Mouse (Mus musculus): Measurements from ENCODE around the gene Kin. TPM values are rescaled to one million over a fixed set of nuclear protein-coding genes. Genes with fewer than 3 reads are reported as not detected.
A peak's percentile ranks its signal among the peaks of the same experiment; 100 is the strongest.

Kin gene
- polyA plus RNA-seq, 1 experiment from 2014 or later: 34.0 TPM

- no peak overlapping the region for H3K4me2 ChIP-seq (replicated peaks; ENCODE audit: low read depth, low read length)
- no peak overlapping the region for H3K9ac ChIP-seq (replicated peaks; ENCODE audit: low read depth, low read length)
- 89% methylated on average over 4 of the region's 4 CpGs for WGBS
- ATAC-seq (ENCODE audit: insufficient number of reproducible peaks, insufficient read depth, low FRiP score, low read depth): no peak
- H3K4me1 ChIP-seq (ENCODE audit: control insufficient read depth, insufficient read depth, low read length): no peaks in the 10 kb centered on the region
- H3K27ac ChIP-seq (ENCODE audit: low read length): no peak overlapping the region
- no peaks in the 10 kb centered on the region for H3K9me3 ChIP-seq (ENCODE audit: control insufficient read depth, low read depth, low read length)
- no peak overlapping the region for H3K4me3 ChIP-seq (ENCODE audit: low read depth, low read length)
- H3K36me3 ChIP-seq (ENCODE audit: control insufficient read depth, insufficient read depth, low read length): no peaks in the 10 kb centered on the region
- no peaks in the 10 kb centered on the region for H3K27me3 ChIP-seq (ENCODE audit: control insufficient read depth, insufficient read depth, low read length)
Measured at GRCm38 (mm10) chr2:10126122-10126521, 45.7 kb downstream of the Kin start.

GRCm38 (mm10) chr2:10127471-10127870 is 47.1 kb downstream of the Kin start:
- no peak overlapping the region for H3K4me3 ChIP-seq (ENCODE audit: low read depth, low read length)
- WGBS: 86% methylated on average over 5 of the region's 5 CpGs
- H3K4me1 ChIP-seq (ENCODE audit: control insufficient read depth, insufficient read depth, low read length): no peaks in the 10 kb centered on the region
- H3K27ac ChIP-seq (ENCODE audit: low read length): no peak overlapping the region
- no peak overlapping the region for H3K9ac ChIP-seq (replicated peaks; ENCODE audit: low read depth, low read length)
- H3K36me3 ChIP-seq (ENCODE audit: control insufficient read depth, insufficient read depth, low read length): no peaks in the 10 kb centered on the region
- ATAC-seq (ENCODE audit: insufficient number of reproducible peaks, insufficient read depth, low FRiP score, low read depth): no peak
- no peaks in the 10 kb centered on the region for H3K27me3 ChIP-seq (ENCODE audit: control insufficient read depth, insufficient read depth, low read length)
- H3K4me2 ChIP-seq (replicated peaks; ENCODE audit: low read depth, low read length): no peak overlapping the region
- H3K9me3 ChIP-seq (ENCODE audit: control insufficient read depth, low read depth, low read length): no peaks in the 10 kb centered on the region

- Histone ChIP-seq H3K27me3 (ENCODE audit: control insufficient read depth, insufficient read depth, low read length) (no peaks in the 10 kb centered on the region), H3K4me1 (ENCODE audit: control insufficient read depth, insufficient read depth, low read length) (no peaks in the 10 kb centered on the region), H3K9me3 (ENCODE audit: control insufficient read depth, low read depth, low read length) (no peaks in the 10 kb centered on the region), H3K36me3 (ENCODE audit: control insufficient read depth, insufficient read depth, low read length) (no peaks in the 10 kb centered on the region), H3K27ac (ENCODE audit: low read length) (no peak overlapping the region), H3K4me2 (replicated peaks; ENCODE audit: low read depth, low read length) (no peak overlapping the region), H3K4me3 (ENCODE audit: low read depth, low read length) (no peak overlapping the region), H3K9ac (replicated peaks; ENCODE audit: low read depth, low read length) (no peak overlapping the region)
- no peak for ATAC-seq (ENCODE audit: insufficient number of reproducible peaks, insufficient read depth, low FRiP score, low read depth)
- WGBS: 70% methylated on average over 4 of the region's 4 CpGs
Measured at GRCm38 (mm10) chr2:10128571-10128970, 48.2 kb downstream of the Kin start.

GRCm38 (mm10) chr2:10130341-10130990 is 50.1 kb downstream of the Kin start:
- no peak overlapping the region for H3K4me3 ChIP-seq (ENCODE audit: low read depth, low read length)
- peak overlapping the region; percentile 59; the same call in 1 of the 2 replicates for H3K27ac ChIP-seq (ENCODE audit: low read length)
- no peaks in the 10 kb centered on the region for H3K27me3 ChIP-seq (ENCODE audit: control insufficient read depth, insufficient read depth, low read length)
- WGBS: 41% methylated on average over 8 of the region's 8 CpGs
- ATAC-seq (ENCODE audit: insufficient number of reproducible peaks, insufficient read depth, low FRiP score, low read depth): 0 out of 2 replicates have a peak, but pooled peaks have one; percentile 28
- H3K9ac ChIP-seq (replicated peaks; ENCODE audit: low read depth, low read length): no peak overlapping the region
- H3K9me3 ChIP-seq (ENCODE audit: control insufficient read depth, low read depth, low read length): no peaks in the 10 kb centered on the region
- H3K4me2 ChIP-seq (replicated peaks; ENCODE audit: low read depth, low read length): no peak overlapping the region
- no peaks in the 10 kb centered on the region for H3K4me1 ChIP-seq (ENCODE audit: control insufficient read depth, insufficient read depth, low read length)
- H3K36me3 ChIP-seq (ENCODE audit: control insufficient read depth, insufficient read depth, low read length): no peaks in the 10 kb centered on the region

- Histone ChIP-seq H3K36me3 (ENCODE audit: control insufficient read depth, insufficient read depth, low read length) (no peaks in the 10 kb centered on the region), H3K9me3 (ENCODE audit: control insufficient read depth, low read depth, low read length) (no peaks in the 10 kb centered on the region), H3K4me1 (ENCODE audit: control insufficient read depth, insufficient read depth, low read length) (no peaks in the 10 kb centered on the region), H3K4me2 (replicated peaks; ENCODE audit: low read depth, low read length) (no peak within 1 kb of the TSS), H3K4me3 (ENCODE audit: low read depth, low read length) (no peak within 1 kb of the TSS), H3K9ac (replicated peaks; ENCODE audit: low read depth, low read length) (no peak within 1 kb of the TSS), H3K27ac (ENCODE audit: low read length) (peak within 1 kb of the TSS; percentile 59; the same call in 1 of the 2 replicates), H3K27me3 (ENCODE audit: control insufficient read depth, insufficient read depth, low read length) (no peaks in the 10 kb centered on the region)
- WGBS: 80% methylated on average over 4 of the region's 4 CpGs
- no peak for ATAC-seq (ENCODE audit: insufficient number of reproducible peaks, insufficient read depth, low FRiP score, low read depth)
Measured at GRCm38 (mm10) chr2:10131296-10131695, 50.9 kb downstream of the Kin start, which contains the start of gene Itih2. Gene Itih2, minus strand, starts transcription at chr2:10131396.

GRCm38 (mm10) chr2:10132128-10132527 is 51.7 kb downstream of the Kin start:
- ATAC-seq (ENCODE audit: insufficient number of reproducible peaks, insufficient read depth, low FRiP score, low read depth): no peak
- Histone ChIP-seq H3K4me1 (ENCODE audit: control insufficient read depth, insufficient read depth, low read length) (no peaks in the 10 kb centered on the region), H3K9me3 (ENCODE audit: control insufficient read depth, low read depth, low read length) (no peaks in the 10 kb centered on the region), H3K4me2 (replicated peaks; ENCODE audit: low read depth, low read length) (no peak overlapping the region), H3K27ac (ENCODE audit: low read length) (no peak overlapping the region), H3K9ac (replicated peaks; ENCODE audit: low read depth, low read length) (no peak overlapping the region), H3K36me3 (ENCODE audit: control insufficient read depth, insufficient read depth, low read length) (no peaks in the 10 kb centered on the region), H3K27me3 (ENCODE audit: control insufficient read depth, insufficient read depth, low read length) (no peaks in the 10 kb centered on the region), H3K4me3 (ENCODE audit: low read depth, low read length) (no peak overlapping the region)
- 91% methylated on average over 1 of the region's 1 CpGs for WGBS

- ATAC-seq (ENCODE audit: insufficient number of reproducible peaks, insufficient read depth, low FRiP score, low read depth): no peak
- Histone ChIP-seq H3K4me3 (ENCODE audit: low read depth, low read length) (no peak overlapping the region), H3K4me2 (replicated peaks; ENCODE audit: low read depth, low read length) (no peak overlapping the region), H3K27ac (ENCODE audit: low read length) (no peak overlapping the region), H3K36me3 (ENCODE audit: control insufficient read depth, insufficient read depth, low read length) (no peaks in the 10 kb centered on the region), H3K9me3 (ENCODE audit: control insufficient read depth, low read depth, low read length) (no peaks in the 10 kb centered on the region), H3K27me3 (ENCODE audit: control insufficient read depth, insufficient read depth, low read length) (no peaks in the 10 kb centered on the region), H3K9ac (replicated peaks; ENCODE audit: low read depth, low read length) (no peak overlapping the region), H3K4me1 (ENCODE audit: control insufficient read depth, insufficient read depth, low read length) (no peaks in the 10 kb centered on the region)
- 48% methylated on average over 6 of the region's 6 CpGs for WGBS
Measured at GRCm38 (mm10) chr2:10133941-10134340, 53.5 kb downstream of the Kin start.

- H3K36me3 ChIP-seq (ENCODE audit: control insufficient read depth, insufficient read depth, low read length): no peaks in the 10 kb centered on the region
- H3K9me3 ChIP-seq (ENCODE audit: control insufficient read depth, low read depth, low read length): no peaks in the 10 kb centered on the region
- H3K4me3 ChIP-seq (ENCODE audit: low read depth, low read length): no peak overlapping the region
- no peaks in the 10 kb centered on the region for H3K4me1 ChIP-seq (ENCODE audit: control insufficient read depth, insufficient read depth, low read length)
- 84% methylated on average over 2 of the region's 2 CpGs for WGBS
- no peak overlapping the region for H3K4me2 ChIP-seq (replicated peaks; ENCODE audit: low read depth, low read length)
- H3K27me3 ChIP-seq (ENCODE audit: control insufficient read depth, insufficient read depth, low read length): no peaks in the 10 kb centered on the region
- ATAC-seq (ENCODE audit: insufficient number of reproducible peaks, insufficient read depth, low FRiP score, low read depth): no peak
- H3K9ac ChIP-seq (replicated peaks; ENCODE audit: low read depth, low read length): no peak overlapping the region
- no peak overlapping the region for H3K27ac ChIP-seq (ENCODE audit: low read length)
Measured at GRCm38 (mm10) chr2:10137320-10137719, 56.9 kb downstream of the Kin start.

GRCm38 (mm10) chr2:10140456-10140855 is 60.1 kb downstream of the Kin start:
- no peaks in the 10 kb centered on the region for H3K36me3 ChIP-seq (ENCODE audit: control insufficient read depth, insufficient read depth, low read length)
- H3K9ac ChIP-seq (replicated peaks; ENCODE audit: low read depth, low read length): no peak overlapping the region
- no peak overlapping the region for H3K4me3 ChIP-seq (ENCODE audit: low read depth, low read length)
- no peak for ATAC-seq (ENCODE audit: insufficient number of reproducible peaks, insufficient read depth, low FRiP score, low read depth)
- no peaks in the 10 kb centered on the region for H3K9me3 ChIP-seq (ENCODE audit: control insufficient read depth, low read depth, low read length)
- 74% methylated on average over 5 of the region's 5 CpGs for WGBS
- H3K27ac ChIP-seq (ENCODE audit: low read length): no peak overlapping the region
- H3K4me2 ChIP-seq (replicated peaks; ENCODE audit: low read depth, low read length): no peak overlapping the region
- no peaks in the 10 kb centered on the region for H3K4me1 ChIP-seq (ENCODE audit: control insufficient read depth, insufficient read depth, low read length)
- H3K27me3 ChIP-seq (ENCODE audit: control insufficient read depth, insufficient read depth, low read length): no peaks in the 10 kb centered on the region

Measured in stomach, embryonic 14.5 days (tissue).